Mouse (Mus musculus): ENCODE results near the gene Pank1.

Pank1 gene

DNA sequence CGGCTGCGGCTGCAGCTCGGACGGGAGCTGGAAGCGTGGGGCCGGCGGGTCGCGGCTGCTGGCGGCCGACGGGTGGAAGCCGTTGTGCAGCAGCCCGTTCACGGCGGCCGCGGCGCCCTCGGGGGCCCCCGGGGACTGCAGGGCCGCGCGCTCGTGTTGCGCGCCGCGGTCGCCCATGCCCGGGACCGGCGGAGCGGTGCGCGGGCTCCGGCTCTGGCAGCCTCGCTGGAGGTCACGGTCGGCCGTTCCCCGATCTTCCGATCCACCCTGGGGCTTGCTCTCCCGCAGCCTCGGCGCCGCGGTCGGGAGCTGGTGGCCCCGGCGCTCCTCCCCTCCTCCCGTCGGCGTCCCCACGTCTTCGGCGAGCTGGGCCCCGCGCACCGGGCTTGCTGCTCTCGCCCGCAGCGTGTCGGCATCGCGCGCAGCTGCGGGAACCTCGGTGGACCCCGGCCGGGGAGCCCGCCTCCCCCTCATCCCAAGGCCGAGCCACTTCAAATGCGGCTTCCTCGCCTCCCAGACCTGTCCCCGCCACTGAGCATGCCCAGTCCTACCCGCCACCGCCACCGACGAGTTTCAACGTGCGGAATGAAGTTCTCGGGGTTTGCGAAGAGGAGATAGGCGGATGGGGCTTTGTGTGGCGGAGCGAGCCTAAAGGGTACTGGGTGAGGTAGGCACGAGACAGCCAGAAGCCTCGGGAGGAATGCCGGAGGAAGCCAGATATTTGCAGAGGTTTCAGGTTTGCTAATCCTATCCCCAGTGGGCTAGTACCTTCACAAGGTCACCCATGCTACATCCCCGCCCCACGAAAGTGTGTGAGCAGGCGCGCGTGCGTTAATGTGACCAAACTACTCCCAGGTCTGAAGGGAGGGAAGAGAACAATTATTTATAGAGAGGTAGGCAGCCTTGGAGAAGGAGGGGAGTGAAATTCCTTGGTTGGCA, at the start of gene Pank1:
Pank1 (minus strand) TSS at position 853 of the 939 bp plus-strand sequence.
- DNase-seq: peak; percentile 75

DNA sequence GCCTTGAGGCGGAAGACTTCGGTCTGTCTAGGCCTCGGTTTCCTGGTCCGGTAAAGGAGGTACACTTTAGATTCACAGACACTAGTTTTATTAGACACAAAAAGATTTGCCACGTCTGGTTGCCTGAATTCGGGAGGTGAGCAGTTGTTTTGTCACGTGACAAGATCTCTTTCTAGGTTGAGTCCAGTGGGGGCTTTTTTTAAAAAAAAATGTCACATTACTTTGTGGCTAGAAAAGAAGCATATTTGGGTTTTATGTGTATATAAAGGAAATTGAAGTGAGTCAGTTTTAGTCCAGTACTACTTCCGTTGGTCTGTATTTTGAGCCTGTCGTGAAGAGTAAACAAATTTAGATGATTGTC, 43.3 kb upstream of the Pank1 start:
- no peak for DNase-seq

DNA sequence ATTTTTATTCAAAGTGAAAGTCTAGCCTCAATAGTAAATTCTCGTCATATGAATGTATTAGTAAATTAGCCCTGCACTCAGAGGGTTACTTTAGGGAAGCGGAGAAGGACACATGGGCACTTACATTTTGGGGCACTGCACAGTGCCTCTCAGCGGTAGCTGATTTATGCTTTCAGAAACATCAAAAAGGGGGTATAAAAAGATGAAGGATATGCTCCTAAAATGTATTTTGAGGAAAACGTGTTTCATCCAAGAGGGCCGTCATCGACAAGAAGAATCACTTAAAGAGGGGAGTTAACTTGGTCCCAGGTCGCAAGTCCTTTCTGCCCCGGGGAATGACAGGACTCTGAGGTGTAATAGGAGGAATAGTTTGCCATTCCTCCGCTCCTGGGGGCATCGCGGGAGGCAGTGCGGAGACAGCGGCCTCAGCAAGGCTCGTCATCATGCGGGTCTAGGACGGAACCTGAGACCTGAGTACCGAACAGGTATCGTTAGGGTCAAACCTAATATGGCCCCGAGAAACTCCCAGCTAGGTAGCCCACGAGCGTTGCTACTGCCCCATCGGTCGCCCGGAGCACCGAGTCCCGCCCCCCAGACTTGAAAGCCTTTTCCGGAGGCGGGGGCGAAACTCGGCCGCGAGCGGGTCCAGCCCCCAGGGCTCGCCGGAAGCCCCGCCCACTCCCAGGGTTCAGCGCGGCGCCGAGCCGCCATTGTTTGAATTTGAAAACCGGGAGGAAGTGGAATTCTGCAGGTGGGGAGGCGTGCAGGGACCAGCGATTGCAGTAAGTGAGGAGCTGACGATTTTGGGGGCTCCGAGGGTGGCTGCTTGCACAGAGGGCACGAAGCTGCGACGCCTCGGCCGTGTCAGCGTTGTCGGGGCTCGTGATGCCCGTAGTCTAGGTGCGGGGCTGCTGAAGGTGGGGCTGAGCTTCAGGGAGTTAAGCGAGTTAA, 42.7 kb upstream of the Pank1 start, which contains the start of gene Kif20b:
Kif20b (plus strand) TSS at position 710 of the 951 bp plus-strand sequence.
- peak; percentile 95 for DNase-seq

DNA sequence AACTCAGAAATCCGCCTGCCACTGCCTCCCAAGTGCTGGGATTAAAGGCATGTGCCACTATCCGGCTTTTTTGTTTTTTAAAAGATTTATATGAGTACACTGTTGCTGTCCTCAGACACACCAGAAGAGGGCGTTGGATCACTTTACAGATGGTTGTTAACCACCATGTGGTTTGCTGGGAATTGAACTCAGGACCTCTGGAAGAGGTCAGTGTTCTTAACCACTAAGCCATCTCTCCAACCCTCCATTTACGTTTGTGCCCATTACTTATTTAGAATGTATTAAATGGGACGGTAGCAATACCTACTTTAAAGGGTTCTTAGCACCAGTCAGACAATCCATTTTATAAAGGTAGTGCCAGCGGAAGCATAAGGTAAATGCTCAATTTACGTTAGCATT, 42.0 kb upstream of the Pank1 start:
- peak; percentile 11 for DNase-seq

DNA sequence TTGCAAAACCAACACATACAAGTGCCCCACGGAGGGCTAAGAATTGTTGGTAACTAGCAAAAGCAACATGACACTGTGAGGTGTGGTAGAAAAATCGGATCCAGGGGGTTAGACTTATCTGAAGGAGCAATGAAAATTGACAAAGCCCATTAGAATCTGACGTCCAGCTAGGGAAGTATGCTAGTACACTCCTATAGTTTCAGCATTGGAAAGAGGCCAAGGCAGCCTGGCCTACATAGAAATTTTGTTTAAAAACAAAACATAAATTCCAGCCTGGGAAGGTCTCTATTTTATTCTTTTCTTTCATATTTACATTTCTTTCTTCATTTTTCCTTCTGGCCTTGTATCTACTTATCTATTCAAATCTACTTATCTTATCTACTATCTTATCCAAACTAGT, 41.3 kb upstream of the Pank1 start:
- DNase-seq: no peak

DNA sequence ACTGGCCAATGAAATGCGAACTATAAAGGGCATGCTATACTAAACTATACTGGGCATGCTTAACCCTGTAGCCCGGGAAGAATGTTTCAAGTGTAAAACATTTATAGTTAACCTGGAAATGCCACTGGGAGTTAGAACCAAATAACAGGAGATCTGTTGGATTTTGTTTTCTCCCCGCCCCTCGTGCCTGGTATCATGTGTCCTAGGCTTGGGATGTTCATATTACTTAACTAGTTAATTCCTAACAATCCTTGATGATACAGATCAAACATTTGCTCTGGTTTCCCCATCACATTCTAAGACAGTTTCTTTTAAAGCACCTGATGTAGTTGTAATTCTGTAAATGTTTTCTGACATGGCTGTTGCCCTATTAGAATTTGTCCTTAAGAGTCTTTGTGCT, 40.8 kb upstream of the Pank1 start:
- no peak for DNase-seq

DNA sequence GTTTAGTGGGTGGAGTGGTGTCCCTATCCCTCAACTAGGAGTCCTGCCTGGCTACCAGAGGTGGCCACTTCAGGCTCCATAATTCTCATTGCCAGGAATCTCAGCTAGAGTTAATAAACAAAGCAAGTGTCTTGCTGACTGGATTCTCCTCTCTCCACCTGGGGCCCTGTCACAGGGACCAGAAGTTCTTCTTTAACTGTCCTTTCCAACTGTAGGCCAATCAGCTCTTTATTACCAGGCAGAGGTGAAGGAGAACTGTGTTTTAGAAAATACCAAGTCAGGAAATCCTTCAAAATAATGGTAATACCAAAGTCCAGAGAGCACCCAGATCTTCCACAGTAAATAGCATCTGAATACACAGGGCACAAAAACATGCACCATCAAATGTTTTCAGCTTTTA, 33.1 kb upstream of the Pank1 start:
- no peak for DNase-seq

DNA sequence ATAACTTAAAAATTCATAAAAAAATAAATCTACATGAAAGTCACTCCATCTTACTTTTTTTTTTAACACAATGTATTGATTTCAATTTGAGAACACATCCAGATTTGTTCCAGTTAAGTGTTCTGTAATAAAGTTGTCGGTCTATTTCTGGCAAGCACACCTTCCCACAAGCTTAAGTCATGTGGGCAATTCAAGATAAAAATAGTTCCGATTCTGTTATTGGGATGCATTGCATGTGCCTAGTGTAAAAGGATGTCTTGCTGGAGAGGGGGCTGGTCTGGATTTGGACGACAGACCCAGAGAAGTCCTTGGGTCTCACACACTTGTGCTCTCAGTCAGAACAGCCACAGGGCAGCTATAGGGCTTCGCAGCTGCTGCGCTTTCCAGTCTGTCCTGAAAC, 27.5 kb upstream of the Pank1 start:
- no peak for DNase-seq

DNA sequence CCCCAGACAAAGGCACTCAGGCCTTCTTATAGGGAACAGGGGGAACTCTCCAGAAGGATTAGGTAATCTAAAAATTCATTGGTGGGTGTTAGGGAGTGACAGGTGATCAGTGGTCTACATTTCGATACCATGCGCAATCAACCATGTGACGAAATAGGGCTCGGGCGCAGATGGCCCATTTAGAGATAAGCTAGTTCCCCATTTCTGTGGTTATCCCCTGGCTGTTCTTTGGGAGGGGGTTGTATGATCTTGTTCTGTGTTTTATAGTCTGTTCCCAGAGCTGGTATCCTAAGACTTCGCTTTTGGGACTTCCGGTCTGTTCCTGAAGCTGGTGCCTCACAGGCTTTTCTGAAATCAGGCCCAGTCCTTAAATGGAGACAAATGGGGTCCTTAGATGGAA, 26.2 kb upstream of the Pank1 start:
- DNase-seq: no peak

DNA sequence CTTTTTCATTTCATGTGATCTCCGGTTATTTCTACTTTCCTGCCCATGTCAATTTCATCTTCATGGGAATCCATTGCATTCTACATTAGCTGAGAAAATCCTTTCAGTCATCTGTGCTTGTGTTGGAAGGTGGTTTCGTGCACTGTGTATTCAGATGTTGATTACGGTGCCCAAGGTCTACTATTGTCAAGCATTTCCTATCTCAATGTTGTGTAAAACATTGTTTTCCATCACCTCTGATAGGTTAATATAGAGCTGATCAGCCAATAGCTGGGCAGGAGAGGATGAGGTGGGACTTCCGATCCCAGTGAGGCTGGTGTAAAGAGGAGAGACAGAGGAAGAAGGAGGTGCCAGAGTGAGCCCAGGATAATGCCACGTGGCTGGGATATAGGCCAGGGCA, 24.8 kb upstream of the Pank1 start:
- no peak for DNase-seq

DNA sequence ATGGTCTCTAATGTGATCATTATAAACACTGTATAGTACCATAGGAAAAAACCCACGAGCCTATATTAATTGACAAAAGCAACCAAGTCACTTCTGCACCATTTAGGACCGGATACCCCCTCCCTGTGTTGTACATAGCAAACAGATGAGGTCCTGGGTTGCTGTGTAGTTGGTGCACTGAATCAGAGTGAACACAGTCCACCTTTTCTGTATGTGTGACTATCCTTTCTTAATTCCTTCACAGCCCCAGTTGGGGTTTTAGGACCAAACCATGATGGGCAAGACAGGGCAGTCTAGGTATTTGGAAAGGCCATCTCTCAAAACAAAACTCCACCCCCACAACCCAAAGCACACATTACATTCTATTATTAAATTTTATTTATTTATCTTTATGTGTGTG, 22.5 kb upstream of the Pank1 start:
- DNase-seq: no peak

DNA sequence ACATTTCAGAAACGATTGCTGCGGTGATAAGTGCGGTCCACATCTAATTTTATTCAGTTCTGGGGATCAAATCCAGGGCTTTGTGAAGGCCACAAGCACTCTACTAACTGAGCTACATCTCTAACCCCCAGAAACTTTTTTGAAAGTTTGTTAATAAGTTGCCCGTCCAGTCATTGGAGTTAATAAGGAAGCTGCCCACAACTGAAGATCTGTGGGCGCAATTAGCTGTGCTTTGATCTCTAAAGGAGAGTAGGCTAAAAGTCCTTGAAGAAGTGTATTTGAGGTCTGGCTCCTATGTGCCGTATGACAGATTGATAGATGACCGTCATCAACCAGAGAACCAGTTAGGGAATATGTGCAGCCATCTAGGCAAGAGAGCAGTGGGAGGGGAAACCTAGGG, 22.0 kb upstream of the Pank1 start:
- no peak for DNase-seq

DNA sequence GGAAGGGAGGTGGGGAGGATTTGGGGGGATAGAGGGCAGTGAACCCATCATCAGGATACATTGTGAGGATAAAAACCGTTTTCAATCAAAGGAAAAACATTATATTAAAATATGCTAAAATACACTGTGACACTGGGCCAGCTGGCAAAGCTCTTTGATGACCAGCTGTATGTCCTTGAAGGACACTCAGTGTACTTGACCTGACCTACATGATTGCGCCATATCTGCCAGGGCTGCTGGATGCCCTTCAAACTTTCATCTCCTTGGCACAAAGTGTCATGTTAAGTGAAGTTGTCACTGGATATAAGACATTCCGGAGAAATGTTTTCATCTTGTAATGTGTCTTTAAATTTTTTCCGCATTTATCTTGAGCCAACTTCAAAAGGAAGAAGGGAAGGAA, 19.7 kb upstream of the Pank1 start:
- no peak for DNase-seq

DNA sequence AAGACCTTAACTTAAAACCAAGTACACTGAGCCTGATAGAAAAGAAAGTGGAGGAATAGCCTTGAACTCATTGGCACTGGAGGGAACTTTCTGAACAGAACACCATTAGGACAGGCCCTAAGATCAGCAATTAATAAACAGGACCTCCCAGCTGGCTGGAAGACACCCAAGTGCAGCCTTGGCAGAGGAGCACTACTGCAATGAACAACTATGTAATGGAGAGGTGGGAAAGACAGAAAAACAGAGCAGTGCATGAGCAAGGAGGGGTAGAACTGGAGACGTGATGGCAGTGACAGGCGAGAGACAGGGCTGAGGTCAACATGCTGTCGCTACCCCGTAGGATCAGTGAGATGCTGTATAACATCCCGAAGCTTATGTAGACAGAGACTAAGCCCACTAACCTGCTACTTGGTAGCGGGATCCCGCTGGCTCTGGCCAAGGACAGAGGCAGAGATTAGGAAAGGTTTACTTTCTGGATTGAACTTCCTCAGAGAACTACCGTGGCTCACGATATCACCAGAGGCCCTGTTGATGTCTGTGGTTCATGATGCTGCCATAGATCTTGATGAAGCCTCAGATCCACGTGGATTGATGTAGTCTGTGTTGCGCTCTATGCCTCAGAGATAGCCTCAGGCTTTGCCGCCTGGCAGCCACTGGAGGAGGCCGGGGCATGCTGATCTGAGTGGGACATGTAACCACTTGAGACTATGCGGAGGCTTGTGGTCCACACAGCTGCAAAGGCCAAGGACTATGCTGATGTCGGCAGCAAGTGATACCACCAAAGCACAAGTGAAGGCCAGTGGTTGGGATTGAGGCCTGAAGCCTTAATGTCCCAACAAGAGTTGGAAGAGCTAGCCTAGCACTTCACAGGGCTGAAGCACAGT, 18.1 kb upstream of the Pank1 start:
- DNase-seq: no peak

DNA sequence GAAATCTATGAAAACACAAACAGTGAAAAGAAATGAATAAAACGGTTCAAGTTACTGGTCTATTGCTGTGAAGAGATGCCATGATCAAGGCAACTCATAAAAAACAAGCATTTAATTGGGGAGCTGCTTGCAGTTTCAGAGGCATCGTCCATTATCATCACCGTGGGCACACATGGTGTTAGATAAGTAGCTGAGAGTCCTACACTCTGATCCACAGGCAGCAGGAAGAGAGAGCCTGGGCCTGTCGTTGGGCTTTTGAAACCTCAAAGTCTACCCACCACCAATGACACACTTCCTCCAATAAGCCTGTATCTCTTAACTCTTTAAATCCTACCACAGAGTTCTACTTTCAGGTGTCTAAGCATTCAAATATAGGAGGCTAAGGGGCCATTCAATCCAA, 15.8 kb upstream of the Pank1 start:
- no peak for DNase-seq

DNA sequence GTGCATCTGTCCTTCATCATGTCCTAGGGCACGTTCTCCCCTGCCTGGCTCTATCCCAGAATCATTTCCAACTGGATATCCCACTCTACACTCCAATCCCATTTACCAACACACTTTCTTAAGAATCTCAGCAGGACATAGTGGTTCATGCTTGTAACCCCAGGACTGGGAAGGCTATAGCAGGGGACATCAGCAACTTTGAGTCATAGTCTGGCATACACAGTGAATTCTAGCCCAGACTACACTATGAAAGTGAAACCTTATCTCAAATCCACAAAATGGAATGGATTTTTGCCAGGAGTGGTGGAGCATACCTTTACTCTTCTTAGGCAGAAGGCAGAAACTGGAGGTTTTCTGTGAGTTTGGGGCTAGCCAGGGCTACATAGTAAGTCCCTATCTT, 12.3 kb upstream of the Pank1 start:
- no peak for DNase-seq

DNA sequence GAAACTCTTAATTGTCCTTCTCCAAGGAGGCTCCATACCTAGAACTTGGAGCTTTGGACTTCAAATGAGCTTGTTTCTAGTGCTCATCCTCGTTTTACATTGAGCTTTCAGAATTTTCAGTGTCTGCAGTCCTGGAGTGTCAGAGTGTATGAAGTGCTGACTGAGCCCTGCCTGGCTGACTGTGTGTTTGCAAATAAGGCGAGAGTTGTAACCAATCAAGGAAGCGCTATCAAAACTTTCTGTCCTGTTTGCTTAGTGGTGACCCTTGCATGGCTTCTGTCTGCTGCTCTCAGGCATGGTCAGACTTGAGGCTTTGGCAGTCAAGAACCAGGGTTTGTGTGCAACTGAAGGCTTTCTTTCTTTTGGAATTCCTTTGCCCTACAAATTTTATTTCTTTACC, 11.7 kb upstream of the Pank1 start:
- DNase-seq: no peak

DNA sequence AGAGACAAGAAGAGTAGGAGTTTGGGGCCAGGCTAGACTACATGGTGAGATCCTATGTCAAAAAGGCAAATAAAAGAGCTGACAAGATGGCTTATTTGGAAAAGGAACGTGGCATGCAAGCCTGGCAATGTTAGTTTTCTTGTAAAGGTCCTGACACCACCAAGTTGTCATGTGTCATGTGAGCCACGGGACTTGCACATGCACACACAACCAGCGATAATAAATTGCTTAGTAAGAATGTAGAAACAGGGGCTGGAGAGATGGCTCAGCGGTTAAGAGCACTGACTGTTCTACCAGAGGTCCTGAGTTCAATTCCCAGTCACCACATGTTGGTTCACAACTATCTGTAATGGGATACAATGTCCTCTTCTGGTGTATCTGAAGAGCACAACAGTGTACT, 7.1 kb upstream of the Pank1 start:
- DNase-seq: no peak

DNA sequence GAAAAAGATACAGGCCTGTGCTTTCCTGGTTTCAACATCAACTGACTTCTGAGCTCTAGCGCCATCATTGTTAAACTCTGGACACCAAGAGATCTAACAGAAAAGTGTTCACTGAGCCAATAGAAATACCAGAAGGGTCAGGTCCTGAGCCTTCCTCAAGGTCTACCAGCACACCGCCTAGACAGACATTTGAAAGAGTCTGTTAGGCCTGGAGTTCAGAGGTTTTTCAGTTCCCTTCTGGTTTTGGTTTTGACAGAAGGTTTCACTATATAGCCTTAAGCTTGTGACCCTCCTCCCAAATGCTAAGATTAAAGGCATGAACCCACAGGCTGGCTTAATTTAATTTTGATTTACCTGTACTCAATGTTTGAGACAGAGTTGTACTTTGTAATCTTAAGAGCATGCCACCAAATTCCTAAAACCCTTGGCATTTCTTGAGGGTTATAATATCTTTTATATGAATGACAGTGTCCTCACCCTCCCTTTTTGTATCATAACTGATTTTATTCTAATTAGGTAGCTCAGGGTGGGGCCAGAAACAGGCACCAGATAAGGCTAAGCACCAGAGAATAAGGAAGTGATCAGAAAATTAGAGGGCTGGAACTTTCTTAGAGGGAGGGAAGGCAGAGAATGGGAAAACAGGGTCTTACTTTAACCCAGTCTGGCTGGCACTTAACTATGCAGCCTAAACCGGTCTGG, 4.4 kb upstream of the Pank1 start:
- DNase-seq: no peak

DNA sequence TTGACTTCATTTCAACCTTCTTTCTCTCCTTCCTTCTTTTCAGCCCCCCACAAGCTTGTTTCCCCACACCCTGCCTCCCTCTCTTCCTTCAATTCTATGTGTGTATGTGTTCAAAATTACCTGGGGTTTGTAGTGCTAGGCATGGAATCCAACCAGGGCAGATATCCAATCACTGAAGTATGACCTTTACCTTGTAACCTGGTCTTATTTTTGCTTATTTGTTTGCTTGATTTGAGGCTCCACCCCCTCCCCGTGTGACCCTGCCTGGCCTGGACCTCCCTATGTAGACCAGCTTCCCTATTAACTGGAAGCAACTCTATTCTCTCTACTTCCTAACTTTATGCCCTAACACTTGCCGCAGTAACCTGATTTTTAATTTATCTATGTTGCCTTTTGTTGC, 3.2 kb upstream of the Pank1 start:
- no peak for DNase-seq

DNA sequence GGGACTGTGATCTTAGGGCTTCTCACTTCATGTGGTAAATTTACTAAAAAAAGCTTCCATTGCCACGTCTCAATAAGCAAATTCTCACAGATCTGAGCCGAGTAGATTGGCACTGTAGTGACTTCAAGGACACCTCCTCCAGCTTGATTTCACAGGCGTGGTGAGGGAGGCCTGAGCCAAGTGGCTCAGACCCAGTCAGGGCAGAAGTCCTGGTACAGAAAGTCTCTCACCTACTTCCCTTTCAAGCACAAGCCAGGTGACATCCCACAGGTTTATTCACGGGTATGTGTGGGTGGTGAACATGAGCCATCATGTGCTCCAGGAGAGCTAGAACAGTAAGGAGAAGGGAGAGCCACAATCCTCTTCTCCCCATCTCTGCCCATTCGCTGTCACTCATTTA, 1.9 kb upstream of the Pank1 start:
- no peak for DNase-seq

DNA sequence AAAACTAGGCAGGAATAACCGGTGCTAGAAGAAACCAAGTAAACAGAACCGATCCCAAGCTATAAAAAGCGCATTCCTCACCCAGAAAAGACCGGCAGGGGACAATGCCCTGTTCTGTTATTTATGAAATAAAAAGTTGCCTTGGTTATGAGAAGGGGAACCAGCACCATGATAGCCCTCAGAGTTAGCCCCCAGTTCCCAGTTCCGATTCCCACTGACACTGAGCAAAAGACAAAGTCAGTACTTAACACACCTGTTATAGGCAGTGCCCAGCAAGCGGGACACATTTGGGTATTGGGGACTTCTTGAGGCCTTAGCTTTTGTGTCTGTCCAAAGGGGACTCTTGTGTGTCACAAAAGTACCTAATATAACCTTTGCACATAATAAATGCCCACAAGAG, 369 bp upstream of the Pank1 start:
- DNase-seq: no peak
